Mouse (Mus musculus): Measurements from ENCODE around the gene Ccdc183. TPM values are rescaled to one million over a fixed set of nuclear protein-coding genes. Genes with fewer than 3 reads are reported as not detected.

Ccdc183 gene
- 0.14 and 0.15 TPM in 2 replicates for polyA plus RNA-seq (2015; fragmentation: Nextera tagmentation; extraction: Ambion mirVana)

DNA sequence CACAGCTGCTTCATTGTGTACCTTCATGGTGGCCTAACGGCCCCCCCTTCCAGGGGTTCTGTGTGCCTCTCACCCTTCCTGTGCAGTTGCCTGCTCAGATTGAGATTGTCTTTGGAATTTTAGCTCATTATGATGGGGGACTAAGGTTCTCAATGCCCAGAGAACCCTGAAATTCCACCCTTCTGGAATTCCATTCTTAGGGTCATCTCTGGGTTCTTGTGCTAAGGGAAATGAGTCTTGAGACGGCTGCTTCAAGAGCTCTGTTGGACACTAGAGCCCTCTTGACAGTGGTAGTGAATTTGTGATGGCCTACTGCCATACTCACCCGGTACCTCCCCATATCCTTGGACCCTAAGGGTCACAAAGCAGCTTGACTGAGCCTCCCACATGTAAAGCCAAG lies at the start of gene Ccdc183:
Gene Ccdc183 (minus strand): TSS at position 101 of the 400 bp plus-strand sequence.
- no peak within 1 kb of the TSS for H3K27ac ChIP-seq (ENCODE audit: low read length)
- H3K27me3 ChIP-seq (ENCODE audit: control insufficient read depth, insufficient read depth, low read depth, low read length), result peaks cover 34% of the 10 kb centered on the region
- H3K9me3 ChIP-seq (ENCODE audit: control insufficient read depth, low read length), result no peaks in the 10 kb centered on the region
- H3K4me3 ChIP-seq (ENCODE audit: low read length), result no peak within 1 kb of the TSS
- no peak for ATAC-seq (ENCODE audit: low read depth)
- no peak within 1 kb of the TSS for H3K4me2 ChIP-seq (ENCODE audit: low read depth, low read length)
- 62% methylated on average over 3 of the region's 3 CpGs for WGBS
- H3K9ac ChIP-seq (ENCODE audit: low read length), result no peak within 1 kb of the TSS
- H3K4me1 ChIP-seq (replicated peaks; ENCODE audit: control insufficient read depth, insufficient read depth, low read length), result peaks cover 6% of the 10 kb centered on the region; the same call in 1 of the 2 replicates
- H3K36me3 ChIP-seq (ENCODE audit: control insufficient read depth, insufficient read depth, low read length), result no peaks in the 10 kb centered on the region

DNA sequence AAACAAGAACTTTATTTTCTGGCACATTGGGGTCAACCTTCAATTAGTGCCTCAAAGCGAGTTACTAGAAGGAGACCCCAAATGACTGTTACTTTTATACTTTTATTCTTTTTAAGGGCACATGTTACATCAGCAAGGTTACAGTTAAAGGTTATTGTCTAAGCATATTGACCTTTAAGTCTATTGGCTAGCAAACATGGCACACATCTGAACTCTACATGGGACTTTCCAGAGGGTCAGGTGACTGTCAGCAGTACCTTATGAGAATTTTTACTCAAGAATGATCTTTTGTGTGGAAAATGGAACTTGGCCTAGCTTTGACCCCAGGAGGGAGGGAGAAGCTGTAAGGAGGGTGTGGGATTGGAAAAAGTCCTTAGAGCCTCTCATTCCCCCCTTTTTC lies 49.0 kb upstream of the Ccdc183 start:
- Histone ChIP-seq H3K27ac (ENCODE audit: low read length) (no peak overlapping the region), H3K4me2 (ENCODE audit: low read depth, low read length) (no peak overlapping the region), H3K36me3 (ENCODE audit: control insufficient read depth, insufficient read depth, low read length) (no peaks in the 10 kb centered on the region), H3K9ac (ENCODE audit: low read length) (no peak overlapping the region), H3K4me3 (ENCODE audit: low read length) (no peak overlapping the region), H3K4me1 (replicated peaks; ENCODE audit: control insufficient read depth, insufficient read depth, low read length) (no peaks in the 10 kb centered on the region), H3K27me3 (ENCODE audit: control insufficient read depth, insufficient read depth, low read depth, low read length) (no peaks in the 10 kb centered on the region), H3K9me3 (ENCODE audit: control insufficient read depth, low read length) (no peaks in the 10 kb centered on the region)
- no peak for ATAC-seq (ENCODE audit: low read depth)
- 52% methylated on average over 1 of the region's 1 CpGs for WGBS

DNA sequence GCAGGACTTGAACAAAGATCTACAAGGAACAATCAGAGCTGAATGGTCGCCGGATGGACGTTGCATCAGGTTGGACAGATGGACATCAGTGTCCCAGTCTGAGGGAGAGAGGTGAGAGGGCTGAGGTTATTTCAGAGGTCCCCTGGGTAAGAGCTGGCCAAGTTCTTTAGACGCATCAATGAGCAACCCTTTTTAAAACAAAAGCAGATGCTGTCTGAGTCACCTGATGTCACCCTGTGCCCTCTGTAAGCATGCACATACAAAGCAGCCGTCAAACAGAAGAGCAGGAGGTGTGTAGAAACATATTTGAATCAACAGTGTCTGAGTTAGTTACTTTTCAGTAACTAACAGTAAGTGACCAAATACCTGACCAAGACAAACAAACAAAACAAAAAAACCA lies 46.6 kb upstream of the Ccdc183 start:
- no peaks in the 10 kb centered on the region for H3K27me3 ChIP-seq (ENCODE audit: control insufficient read depth, insufficient read depth, low read depth, low read length)
- H3K36me3 ChIP-seq (ENCODE audit: control insufficient read depth, insufficient read depth, low read length), result no peaks in the 10 kb centered on the region
- no peaks in the 10 kb centered on the region for H3K9me3 ChIP-seq (ENCODE audit: control insufficient read depth, low read length)
- H3K9ac ChIP-seq (ENCODE audit: low read length), result no peak overlapping the region
- H3K27ac ChIP-seq (ENCODE audit: low read length), result no peak overlapping the region
- H3K4me1 ChIP-seq (replicated peaks; ENCODE audit: control insufficient read depth, insufficient read depth, low read length), result no peaks in the 10 kb centered on the region
- no peak for ATAC-seq (ENCODE audit: low read depth)
- WGBS, result 80% methylated on average over 5 of the region's 5 CpGs
- no peak overlapping the region for H3K4me2 ChIP-seq (ENCODE audit: low read depth, low read length)
- no peak overlapping the region for H3K4me3 ChIP-seq (ENCODE audit: low read length)

GRCm38 (mm10) chr2:25663511-25663910 lies 46.0 kb upstream of the Ccdc183 start:
- Histone ChIP-seq H3K9ac (ENCODE audit: low read length) (no peak overlapping the region), H3K36me3 (ENCODE audit: control insufficient read depth, insufficient read depth, low read length) (no peaks in the 10 kb centered on the region), H3K27me3 (ENCODE audit: control insufficient read depth, insufficient read depth, low read depth, low read length) (no peaks in the 10 kb centered on the region), H3K4me1 (replicated peaks; ENCODE audit: control insufficient read depth, insufficient read depth, low read length) (no peaks in the 10 kb centered on the region), H3K27ac (ENCODE audit: low read length) (no peak overlapping the region), H3K4me2 (ENCODE audit: low read depth, low read length) (no peak overlapping the region), H3K4me3 (ENCODE audit: low read length) (no peak overlapping the region), H3K9me3 (ENCODE audit: control insufficient read depth, low read length) (no peaks in the 10 kb centered on the region)
- 50% methylated on average over 1 of the region's 1 CpGs for WGBS
- ATAC-seq (ENCODE audit: low read depth), result no peak

GRCm38 (mm10) chr2:25661245-25661970 lies 43.9 kb upstream of the Ccdc183 start:
- H3K4me1 ChIP-seq (replicated peaks; ENCODE audit: control insufficient read depth, insufficient read depth, low read length), result no peaks in the 10 kb centered on the region
- no peaks in the 10 kb centered on the region for H3K27me3 ChIP-seq (ENCODE audit: control insufficient read depth, insufficient read depth, low read depth, low read length)
- ATAC-seq (ENCODE audit: low read depth), result no peak
- H3K4me3 ChIP-seq (ENCODE audit: low read length), result no peak overlapping the region
- WGBS, result 79% methylated on average over 6 of the region's 6 CpGs
- no peak overlapping the region for H3K4me2 ChIP-seq (ENCODE audit: low read depth, low read length)
- H3K36me3 ChIP-seq (ENCODE audit: control insufficient read depth, insufficient read depth, low read length), result no peaks in the 10 kb centered on the region
- H3K9ac ChIP-seq (ENCODE audit: low read length), result no peak overlapping the region
- H3K27ac ChIP-seq (ENCODE audit: low read length), result no peak overlapping the region
- H3K9me3 ChIP-seq (ENCODE audit: control insufficient read depth, low read length), result no peaks in the 10 kb centered on the region

GRCm38 (mm10) chr2:25660279-25660678 lies 42.8 kb upstream of the Ccdc183 start:
- Histone ChIP-seq H3K4me1 (replicated peaks; ENCODE audit: control insufficient read depth, insufficient read depth, low read length) (no peaks in the 10 kb centered on the region), H3K36me3 (ENCODE audit: control insufficient read depth, insufficient read depth, low read length) (no peaks in the 10 kb centered on the region), H3K9ac (ENCODE audit: low read length) (no peak overlapping the region), H3K4me2 (ENCODE audit: low read depth, low read length) (no peak overlapping the region), H3K9me3 (ENCODE audit: control insufficient read depth, low read length) (no peaks in the 10 kb centered on the region), H3K4me3 (ENCODE audit: low read length) (no peak overlapping the region), H3K27me3 (ENCODE audit: control insufficient read depth, insufficient read depth, low read depth, low read length) (no peaks in the 10 kb centered on the region), H3K27ac (ENCODE audit: low read length) (no peak overlapping the region)
- WGBS, result 80% methylated on average over 8 of the region's 8 CpGs
- ATAC-seq (ENCODE audit: low read depth), result no peak

DNA sequence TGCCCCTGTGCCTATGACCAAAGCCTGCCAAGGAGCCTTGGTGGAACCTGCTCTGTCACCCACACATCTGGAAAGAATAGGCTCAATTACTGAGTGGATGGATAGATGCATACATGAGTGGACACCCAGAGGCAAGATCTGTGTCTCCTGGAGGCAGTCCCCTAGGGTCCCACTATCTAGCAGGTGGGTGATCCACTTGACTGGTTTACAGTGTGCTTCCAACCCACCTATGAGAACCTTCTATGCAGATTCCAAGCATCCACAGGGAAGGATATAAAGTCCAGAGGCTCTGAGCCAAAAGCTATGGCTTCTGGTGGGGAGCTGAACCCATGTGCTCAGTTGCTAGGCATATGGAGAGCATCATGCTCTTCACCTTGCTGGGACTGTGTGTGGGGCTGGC lies 40.2 kb upstream of the Ccdc183 start, which contains the start of gene Lcn5:
Gene Lcn5 (plus strand): TSS at position 301 of the 400 bp plus-strand sequence.
- Histone ChIP-seq H3K4me1 (replicated peaks; ENCODE audit: control insufficient read depth, insufficient read depth, low read length) (peaks cover 6% of the 10 kb centered on the region; the same call in 1 of the 2 replicates), H3K27me3 (ENCODE audit: control insufficient read depth, insufficient read depth, low read depth, low read length) (no peaks in the 10 kb centered on the region), H3K36me3 (ENCODE audit: control insufficient read depth, insufficient read depth, low read length) (no peaks in the 10 kb centered on the region), H3K27ac (ENCODE audit: low read length) (no peak within 1 kb of the TSS), H3K4me2 (ENCODE audit: low read depth, low read length) (no peak within 1 kb of the TSS), H3K9ac (ENCODE audit: low read length) (no peak within 1 kb of the TSS), H3K4me3 (ENCODE audit: low read length) (no peak within 1 kb of the TSS), H3K9me3 (ENCODE audit: control insufficient read depth, low read length) (no peaks in the 10 kb centered on the region)
- no peak for ATAC-seq (ENCODE audit: low read depth)

- no peak overlapping the region for H3K4me3 ChIP-seq (ENCODE audit: low read length)
- H3K36me3 ChIP-seq (ENCODE audit: control insufficient read depth, insufficient read depth, low read length), result no peaks in the 10 kb centered on the region
- no peak overlapping the region for H3K27ac ChIP-seq (ENCODE audit: low read length)
- H3K9ac ChIP-seq (ENCODE audit: low read length), result no peak overlapping the region
- H3K4me1 ChIP-seq (replicated peaks; ENCODE audit: control insufficient read depth, insufficient read depth, low read length), result peaks cover 6% of the 10 kb centered on the region; the same call in 1 of the 2 replicates
- no peaks in the 10 kb centered on the region for H3K9me3 ChIP-seq (ENCODE audit: control insufficient read depth, low read length)
- 69% methylated on average over 4 of the region's 4 CpGs for WGBS
- no peaks in the 10 kb centered on the region for H3K27me3 ChIP-seq (ENCODE audit: control insufficient read depth, insufficient read depth, low read depth, low read length)
- no peak for ATAC-seq (ENCODE audit: low read depth)
- no peak overlapping the region for H3K4me2 ChIP-seq (ENCODE audit: low read depth, low read length)
Measured at GRCm38 (mm10) chr2:25657246-25657645, 39.8 kb upstream of the Ccdc183 start.

DNA sequence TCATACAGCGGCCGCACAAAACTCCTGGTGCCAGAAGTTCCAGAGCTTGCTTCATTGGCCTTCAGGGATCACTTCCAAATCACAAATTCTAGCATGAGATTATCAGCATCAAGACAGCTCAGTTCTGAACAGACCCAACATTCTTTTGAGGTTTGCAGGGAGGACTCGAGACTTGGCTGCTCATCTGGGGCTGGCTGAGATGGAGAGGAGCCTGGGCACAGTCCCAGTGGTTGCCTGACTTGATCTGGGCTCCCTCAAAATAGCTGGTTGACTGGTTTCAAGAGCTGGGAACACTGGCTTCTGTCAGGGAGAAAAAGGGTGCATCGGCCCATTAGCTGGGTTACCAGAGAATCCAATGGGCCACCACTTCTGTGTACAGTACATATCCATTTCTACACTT lies 39.2 kb upstream of the Ccdc183 start:
- no peak overlapping the region for H3K4me3 ChIP-seq (ENCODE audit: low read length)
- H3K36me3 ChIP-seq (ENCODE audit: control insufficient read depth, insufficient read depth, low read length), result no peaks in the 10 kb centered on the region
- H3K27ac ChIP-seq (ENCODE audit: low read length), result no peak overlapping the region
- H3K4me2 ChIP-seq (ENCODE audit: low read depth, low read length), result no peak overlapping the region
- H3K4me1 ChIP-seq (replicated peaks; ENCODE audit: control insufficient read depth, insufficient read depth, low read length), result peaks cover 6% of the 10 kb centered on the region; the same call in 1 of the 2 replicates
- 81% methylated on average over 4 of the region's 4 CpGs for WGBS
- H3K27me3 ChIP-seq (ENCODE audit: control insufficient read depth, insufficient read depth, low read depth, low read length), result no peaks in the 10 kb centered on the region
- no peak overlapping the region for H3K9ac ChIP-seq (ENCODE audit: low read length)
- no peaks in the 10 kb centered on the region for H3K9me3 ChIP-seq (ENCODE audit: control insufficient read depth, low read length)
- no peak for ATAC-seq (ENCODE audit: low read depth)
